Mouse (Mus musculus): ENCODE results near the gene Sipa1l1.

DNA sequence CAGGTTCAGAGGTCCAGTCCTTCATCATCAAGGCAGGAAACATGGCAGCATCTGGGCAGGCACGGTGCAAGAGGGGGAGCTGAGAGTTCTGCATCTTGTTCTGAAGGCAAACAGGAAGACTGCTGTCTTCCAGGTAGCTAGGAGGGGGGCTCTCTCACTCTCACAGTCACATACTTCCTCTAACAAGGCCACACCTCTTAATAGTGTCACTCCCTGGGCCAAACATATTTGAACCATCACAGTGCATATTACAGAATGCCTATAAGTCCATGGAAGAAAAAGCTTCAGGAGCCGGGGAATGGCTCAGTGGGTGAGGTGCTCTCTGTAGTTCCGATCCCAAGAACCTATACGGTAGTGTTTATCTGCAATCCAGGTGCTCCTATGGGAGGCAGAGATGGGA, 3.5 kb upstream of the Sipa1l1 start:
- TF ChIP-seq POLR2A (IDR thresholded peaks at IDR 0.05; ENCODE audit: low read depth, low read length) (no peak), CTCF (conservative IDR thresholded peaks at IDR 0.05; ENCODE audit: insufficient read depth, insufficient read length, low read depth, low read length) (no peak)

All from kidney, adult 2 months (tissue).